22 mouse cellular contexts compared by ENCODE assay signal in genomic region chr8:48484143-48484542, GRCm38 (mm10).
DNase-seq lines count a peak whose midpoint lies in the region; ATAC-seq lines count a peak whose summit lies in the region.
"Had no signal": no experiment of that assay in that cellular context is flagged by ENCODE, and none has a peak within 500 bp of the region (broad histone marks: within the 10 kb centered on the region; RNA-seq: fewer than 3 reads in every experiment).

No protein-coding gene starts in this region.

- no peaks in the 10 kb centered on the region for H3K27me3 ChIP-seq in intestine, embryonic 14.5 days (replicated peaks; ENCODE audit: control insufficient read depth, insufficient read depth, low read length)
- no peaks in the 10 kb centered on the region for H3K27me3 ChIP-seq in intestine, embryonic 16.5 days (replicated peaks; ENCODE audit: control insufficient read depth, insufficient read depth, low read length)
- H3K27me3 ChIP-seq in neural tube, embryonic 11.5 days (ENCODE audit: control insufficient read depth, insufficient read depth, low read length): no peaks in the 10 kb centered on the region
- no peaks in the 10 kb centered on the region for H3K27me3 ChIP-seq in neural tube, embryonic 15.5 days (replicated peaks)
- no peaks in the 10 kb centered on the region for H3K27me3 ChIP-seq in forebrain, embryonic 16.5 days (replicated peaks; ENCODE audit: control insufficient read depth, insufficient read depth, low read length)
- H3K27me3 ChIP-seq: embryonic facial prominence, embryonic 15.5 days; heart, embryonic 12.5 days had no signal

- H3K27ac ChIP-seq in intestine, embryonic 14.5 days (ENCODE audit: low read depth): no peak overlapping the region
- no peak overlapping the region for H3K27ac ChIP-seq in intestine, embryonic 16.5 days (ENCODE audit: low read length)
- no peak overlapping the region for H3K27ac ChIP-seq in neural tube, embryonic 11.5 days (ENCODE audit: low read depth, low read length)
- H3K27ac ChIP-seq in neural tube, embryonic 15.5 days (replicated peaks): no peak overlapping the region
- no peak overlapping the region for H3K27ac ChIP-seq in forebrain, embryonic 16.5 days (ENCODE audit: low read length)
- H3K27ac ChIP-seq: forebrain, embryonic 10.5 days; hindbrain, embryonic 13.5 days had no signal

- DNase-seq in embryo, embryonic 10 days (ENCODE audit: low spot score): peak; percentile 35
- DNase-seq in embryo, embryonic 9.5 days (ENCODE audit: extremely low spot score): no peak
- DNase-seq in intestine, embryonic 14.5 days (ENCODE audit: low spot score): peak; percentile 24
- DNase-seq in neural tube, embryonic 11.5 days (ENCODE audit: low spot score): peak; percentile 25
- DNase-seq: adrenal gland, postnatal 10 days; B cell, adult 2 months; cerebellum, adult 11 months; cerebellum, adult 8-10 months; cerebellum, postnatal 14 days; gastrocnemius, postnatal 10 days had no signal

- H3K4me3 ChIP-seq in intestine, embryonic 14.5 days (ENCODE audit: low read depth, low read length): no peak overlapping the region
- H3K4me3 ChIP-seq in intestine, embryonic 16.5 days (ENCODE audit: low read length): no peak overlapping the region
- no peak overlapping the region for H3K4me3 ChIP-seq in neural tube, embryonic 11.5 days (ENCODE audit: low read depth, low read length)
- no peak overlapping the region for H3K4me3 ChIP-seq in neural tube, embryonic 15.5 days (replicated peaks)
- H3K4me3 ChIP-seq in forebrain, embryonic 16.5 days (replicated peaks; ENCODE audit: low read length): no peak overlapping the region
- H3K4me3 ChIP-seq: embryonic facial prominence, embryonic 15.5 days; erythroblast, embryonic 14.5 days; forebrain, embryonic 10.5 days; heart, embryonic 12.5 days; hindbrain, embryonic 13.5 days had no signal

- H3K4me2 ChIP-seq in intestine, embryonic 14.5 days (ENCODE audit: low read length): no peak overlapping the region
- H3K4me2 ChIP-seq in intestine, embryonic 16.5 days (ENCODE audit: low read depth, low read length): no peak overlapping the region
- H3K4me2 ChIP-seq in neural tube, embryonic 11.5 days (ENCODE audit: low read depth): no peak overlapping the region
- no peak overlapping the region for H3K4me2 ChIP-seq in neural tube, embryonic 15.5 days
- no peak overlapping the region for H3K4me2 ChIP-seq in forebrain, embryonic 16.5 days (ENCODE audit: low read length)
- H3K4me2 ChIP-seq: embryonic facial prominence, embryonic 15.5 days; heart, embryonic 12.5 days; hindbrain, embryonic 13.5 days had no signal

- 77% methylated on average over 5 of the region's 5 CpGs for WGBS in intestine, embryonic 14.5 days
- 78% methylated on average over 5 of the region's 5 CpGs for whole genome bisulfite sequencing in intestine, embryonic 16.5 days
- 58% methylated on average over 5 of the region's 5 CpGs for WGBS in neural tube, embryonic 11.5 days
- 51% methylated on average over 5 of the region's 5 CpGs for WGBS in neural tube, embryonic 15.5 days
- 76% methylated on average over 5 of the region's 5 CpGs for WGBS in forebrain, embryonic 16.5 days

- H3K36me3 ChIP-seq in intestine, embryonic 14.5 days (ENCODE audit: control insufficient read depth, insufficient read depth, low read length): no peaks in the 10 kb centered on the region
- no peaks in the 10 kb centered on the region; the same call in 1 of the 2 replicates for H3K36me3 ChIP-seq in intestine, embryonic 16.5 days (ENCODE audit: control insufficient read depth, insufficient read depth, low read length)
- H3K36me3 ChIP-seq in neural tube, embryonic 11.5 days (ENCODE audit: control insufficient read depth, insufficient read depth, low read length): no peaks in the 10 kb centered on the region
- no peaks in the 10 kb centered on the region for H3K36me3 ChIP-seq in neural tube, embryonic 15.5 days
- H3K36me3 ChIP-seq in forebrain, embryonic 16.5 days (ENCODE audit: control insufficient read depth, insufficient read depth): no peaks in the 10 kb centered on the region
- H3K36me3 ChIP-seq: embryonic facial prominence, embryonic 15.5 days; G1E; heart, embryonic 12.5 days; hindbrain, embryonic 13.5 days had no signal

- no peak for ATAC-seq in intestine, embryonic 14.5 days (replicated peaks; ENCODE audit: low FRiP score, low TSS enrichment, low read depth)
- no peak for ATAC-seq in intestine, embryonic 16.5 days
- ATAC-seq in neural tube, embryonic 11.5 days (ENCODE audit: insufficient read depth, low FRiP score, low TSS enrichment): no peak
- no peak for ATAC-seq in neural tube, embryonic 15.5 days (ENCODE audit: low FRiP score)
- ATAC-seq in forebrain, embryonic 16.5 days: no peak
- ATAC-seq: CD4-positive, CD25-positive, alpha-beta regulatory T cell, adult 4 months; forebrain, embryonic 14.5 days; intestine, postnatal 0 days had no signal

- H3K9me3 ChIP-seq in intestine, embryonic 14.5 days (ENCODE audit: control insufficient read depth, low read length): no peaks in the 10 kb centered on the region
- no peaks in the 10 kb centered on the region for H3K9me3 ChIP-seq in intestine, embryonic 16.5 days (ENCODE audit: control insufficient read depth, low read length)
- H3K9me3 ChIP-seq in neural tube, embryonic 11.5 days (ENCODE audit: control insufficient read depth, low read length): no peaks in the 10 kb centered on the region
- H3K9me3 ChIP-seq in neural tube, embryonic 15.5 days (replicated peaks): no peaks in the 10 kb centered on the region
- no peaks in the 10 kb centered on the region for H3K9me3 ChIP-seq in forebrain, embryonic 16.5 days (ENCODE audit: control insufficient read depth, low read length)
- H3K9me3 ChIP-seq: embryonic facial prominence, embryonic 15.5 days; forebrain, embryonic 10.5 days; heart, embryonic 12.5 days; hindbrain, embryonic 13.5 days had no signal

- no peaks in the 10 kb centered on the region for H3K4me1 ChIP-seq in intestine, embryonic 14.5 days (replicated peaks; ENCODE audit: control insufficient read depth, insufficient read depth, low read length)
- H3K4me1 ChIP-seq in intestine, embryonic 16.5 days (ENCODE audit: control insufficient read depth, insufficient read depth, low read length): no peaks in the 10 kb centered on the region
- H3K4me1 ChIP-seq in neural tube, embryonic 11.5 days (ENCODE audit: control insufficient read depth, insufficient read depth, low read length): peaks cover 6% of the 10 kb centered on the region; the same call in 1 of the 2 replicates
- peaks cover 30% of the 10 kb centered on the region for H3K4me1 ChIP-seq in neural tube, embryonic 15.5 days
- H3K4me1 ChIP-seq in forebrain, embryonic 16.5 days (replicated peaks; ENCODE audit: control insufficient read depth, insufficient read depth, low read length): peaks cover 12% of the 10 kb centered on the region

- H3K9ac ChIP-seq in intestine, embryonic 14.5 days (ENCODE audit: low read length): no peak overlapping the region
- H3K9ac ChIP-seq in intestine, embryonic 16.5 days (ENCODE audit: low read depth, low read length): no peak overlapping the region
- H3K9ac ChIP-seq in neural tube, embryonic 11.5 days (ENCODE audit: low read length): no peak overlapping the region
- H3K9ac ChIP-seq in neural tube, embryonic 15.5 days (replicated peaks): no peak overlapping the region
- H3K9ac ChIP-seq in forebrain, embryonic 16.5 days (replicated peaks; ENCODE audit: low read depth, low read length): no peak overlapping the region
- H3K9ac ChIP-seq: embryonic facial prominence, embryonic 15.5 days; heart, embryonic 12.5 days; hindbrain, embryonic 13.5 days had no signal
